Mouse (Mus musculus): ENCODE measurements around the gene Alkbh3. TPM values are rescaled to one million over a fixed set of nuclear protein-coding genes. Genes with fewer than 3 reads are reported as not detected.

Gene Alkbh3
- polyA plus RNA-seq, 1 experiment from 2014 or later = 58.8 TPM

- ATAC-seq = no peak
- TF ChIP-seq CTCF (IDR thresholded peaks at IDR 0.05; ENCODE audit: low read depth) = no peak
- Histone ChIP-seq H3K27me3 (replicated peaks; ENCODE audit: control insufficient read depth, insufficient read depth, low read length) (no peaks in the 10 kb centered on the region), H3K9ac (ENCODE audit: low read depth, low read length) (no peak overlapping the region), H3K9me3 (ENCODE audit: control insufficient read depth) (no peaks in the 10 kb centered on the region), H3K4me2 (replicated peaks; ENCODE audit: low read depth) (no peak overlapping the region), H3K4me3 (ENCODE audit: low read depth, low read length) (no peak overlapping the region), H3K36me3 (ENCODE audit: control insufficient read depth, insufficient read depth) (peaks cover 65% of the 10 kb centered on the region), H3K4me1 (replicated peaks; ENCODE audit: control insufficient read depth, insufficient read depth, low read length) (no peaks in the 10 kb centered on the region), H3K27ac (ENCODE audit: low read depth, low read length) (no peak overlapping the region)
- 84% methylated on average over 6 of the region's 6 CpGs for WGBS
Observed at GRCm38 (mm10) chr2:94001411-94001810, 9.2 kb downstream of the Alkbh3 start.

GRCm38 (mm10) chr2:93996254-93996653 is 14.4 kb downstream of the Alkbh3 start, which contains the start of gene Gm27027:
Gm27027 (minus strand) TSS chr2:93996354.
- H3K36me3 ChIP-seq (ENCODE audit: control insufficient read depth, insufficient read depth) = peaks cover 78% of the 10 kb centered on the region
- no peak for ATAC-seq
- 91% methylated on average over 6 of the region's 6 CpGs for WGBS

GRCm38 (mm10) chr2:93992810-93993209 is 17.8 kb downstream of the Alkbh3 start:
- Histone ChIP-seq H3K9ac (ENCODE audit: low read depth, low read length) (no peak overlapping the region), H3K4me1 (replicated peaks; ENCODE audit: control insufficient read depth, insufficient read depth, low read length) (no peaks in the 10 kb centered on the region), H3K9me3 (ENCODE audit: control insufficient read depth) (no peaks in the 10 kb centered on the region), H3K27me3 (replicated peaks; ENCODE audit: control insufficient read depth, insufficient read depth, low read length) (no peaks in the 10 kb centered on the region), H3K4me2 (replicated peaks; ENCODE audit: low read depth) (no peak overlapping the region), H3K36me3 (ENCODE audit: control insufficient read depth, insufficient read depth) (peaks cover 92% of the 10 kb centered on the region), H3K27ac (ENCODE audit: low read depth, low read length) (no peak overlapping the region), H3K4me3 (ENCODE audit: low read depth, low read length) (no peak overlapping the region)
- no peak for ATAC-seq
- TF ChIP-seq CTCF (IDR thresholded peaks at IDR 0.05; ENCODE audit: low read depth) = no peak
- 62% methylated on average over 3 of the region's 3 CpGs for WGBS

More at GRCm38 (mm10) chr2:93996254-93996653, 14.4 kb downstream of the Alkbh3 start, which contains the start of gene Gm27027:
- H3K4me1 ChIP-seq (replicated peaks; ENCODE audit: control insufficient read depth, insufficient read depth, low read length) = no peaks in the 10 kb centered on the region
- no peak within 1 kb of the TSS for H3K9ac ChIP-seq (ENCODE audit: low read depth, low read length)
- no peak within 1 kb of the TSS for H3K27ac ChIP-seq (ENCODE audit: low read depth, low read length)
- no peaks in the 10 kb centered on the region for H3K27me3 ChIP-seq (replicated peaks; ENCODE audit: control insufficient read depth, insufficient read depth, low read length)
- no peaks in the 10 kb centered on the region for H3K9me3 ChIP-seq (ENCODE audit: control insufficient read depth)
- no peak within 1 kb of the TSS for H3K4me2 ChIP-seq (replicated peaks; ENCODE audit: low read depth)
- H3K4me3 ChIP-seq (ENCODE audit: low read depth, low read length) = no peak within 1 kb of the TSS
- TF ChIP-seq CTCF (IDR thresholded peaks at IDR 0.05; ENCODE audit: low read depth) = no peak

GRCm38 (mm10) chr2:93992259-93992658 is 18.3 kb downstream of the Alkbh3 start:
- no peaks in the 10 kb centered on the region for H3K9me3 ChIP-seq (ENCODE audit: control insufficient read depth)
- no peak overlapping the region for H3K4me3 ChIP-seq (ENCODE audit: low read depth, low read length)
- no peak overlapping the region for H3K27ac ChIP-seq (ENCODE audit: low read depth, low read length)
- H3K27me3 ChIP-seq (replicated peaks; ENCODE audit: control insufficient read depth, insufficient read depth, low read length) = no peaks in the 10 kb centered on the region
- peaks cover 92% of the 10 kb centered on the region for H3K36me3 ChIP-seq (ENCODE audit: control insufficient read depth, insufficient read depth)
- TF ChIP-seq CTCF (IDR thresholded peaks at IDR 0.05; ENCODE audit: low read depth) = no peak
- 64% methylated on average over 5 of the region's 5 CpGs for WGBS
- H3K4me2 ChIP-seq (replicated peaks; ENCODE audit: low read depth) = no peak overlapping the region
- H3K9ac ChIP-seq (ENCODE audit: low read depth, low read length) = no peak overlapping the region
- no peak for ATAC-seq
- no peaks in the 10 kb centered on the region for H3K4me1 ChIP-seq (replicated peaks; ENCODE audit: control insufficient read depth, insufficient read depth, low read length)

- no peak for ATAC-seq
- Histone ChIP-seq H3K4me1 (replicated peaks; ENCODE audit: control insufficient read depth, insufficient read depth, low read length) (no peaks in the 10 kb centered on the region), H3K27ac (ENCODE audit: low read depth, low read length) (no peak overlapping the region; the same call in 1 of the 2 replicates), H3K9ac (ENCODE audit: low read depth, low read length) (no peak overlapping the region), H3K9me3 (ENCODE audit: control insufficient read depth) (no peaks in the 10 kb centered on the region), H3K36me3 (ENCODE audit: control insufficient read depth, insufficient read depth) (peaks cover 92% of the 10 kb centered on the region), H3K4me3 (ENCODE audit: low read depth, low read length) (no peak overlapping the region), H3K4me2 (replicated peaks; ENCODE audit: low read depth) (no peak overlapping the region), H3K27me3 (replicated peaks; ENCODE audit: control insufficient read depth, insufficient read depth, low read length) (no peaks in the 10 kb centered on the region)
- 53% methylated on average over 3 of the region's 3 CpGs for WGBS
- TF ChIP-seq CTCF (IDR thresholded peaks at IDR 0.05; ENCODE audit: low read depth) = no peak
Observed at GRCm38 (mm10) chr2:93991336-93991735, 19.3 kb downstream of the Alkbh3 start.

- 84% methylated on average over 2 of the region's 2 CpGs for WGBS
- Histone ChIP-seq H3K9me3 (ENCODE audit: control insufficient read depth) (no peaks in the 10 kb centered on the region), H3K27ac (ENCODE audit: low read depth, low read length) (no peak overlapping the region), H3K4me1 (replicated peaks; ENCODE audit: control insufficient read depth, insufficient read depth, low read length) (no peaks in the 10 kb centered on the region), H3K9ac (ENCODE audit: low read depth, low read length) (no peak overlapping the region), H3K4me3 (ENCODE audit: low read depth, low read length) (no peak overlapping the region), H3K4me2 (replicated peaks; ENCODE audit: low read depth) (no peak overlapping the region), H3K27me3 (replicated peaks; ENCODE audit: control insufficient read depth, insufficient read depth, low read length) (no peaks in the 10 kb centered on the region), H3K36me3 (ENCODE audit: control insufficient read depth, insufficient read depth) (peaks cover 75% of the 10 kb centered on the region)
- ATAC-seq = no peak
- TF ChIP-seq CTCF (IDR thresholded peaks at IDR 0.05; ENCODE audit: low read depth) = no peak
Observed at GRCm38 (mm10) chr2:93988440-93988839, 22.2 kb downstream of the Alkbh3 start.

All from intestine, postnatal 0 days (tissue).